Comparison of ENCODE assay signal across 11 mouse cellular contexts in genomic region chr14:75178384-75178793, GRCm38 (mm10). TPM values are rescaled to one million over a fixed set of nuclear protein-coding genes. Genes with fewer than 3 reads are reported as not detected.
DNase-seq lines count a peak whose midpoint lies in the region; ATAC-seq lines count a peak whose summit lies in the region.
"Had no signal": no experiment of that assay in that cellular context is flagged by ENCODE, and none has a peak within 500 bp of the region (broad histone marks: within the 10 kb centered on the region; RNA-seq: fewer than 3 reads in every experiment).

No protein-coding gene starts in this region.

- 0 out of 2 replicates have a peak, but pooled peaks cover 5% of the 10 kb centered on the region for H3K4me1 ChIP-seq in heart, embryonic 15.5 days (replicated peaks)
- no peaks in the 10 kb centered on the region for H3K4me1 ChIP-seq in kidney, embryonic 14.5 days (ENCODE audit: control insufficient read depth, insufficient read depth, low read length)

- peak overlapping the region; percentile 32; the same call in 1 of the 2 replicates for H3K4me2 ChIP-seq in heart, embryonic 15.5 days
- no peak overlapping the region for H3K4me2 ChIP-seq in kidney, embryonic 14.5 days (replicated peaks; ENCODE audit: low read depth, low read length)

- no peaks in the 10 kb centered on the region for H3K27me3 ChIP-seq in heart, embryonic 15.5 days
- H3K27me3 ChIP-seq in kidney, embryonic 14.5 days (ENCODE audit: control insufficient read depth, insufficient read depth, low read length): no peaks in the 10 kb centered on the region

- no peak for DNase-seq in heart, adult 9 months (ENCODE audit: low spot score in 2 of 2)
- DNase-seq in lung, postnatal 4 days: peak; percentile 39 to 53
- DNase-seq in thymus, postnatal 0 days (ENCODE audit: low spot score): peak; percentile 89
- no peak for DNase-seq in cerebellum, adult 11-12 months
- no peak for DNase-seq in cerebellum, adult 9-10 months
- DNase-seq: cerebellum, postnatal 25 days had no signal

- peak overlapping the region; percentile 24; the same call in 1 of the 2 replicates for H3K27ac ChIP-seq in heart, embryonic 15.5 days
- no peak overlapping the region for H3K27ac ChIP-seq in kidney, embryonic 14.5 days (ENCODE audit: low read depth, low read length)

- WGBS in heart, embryonic 15.5 days: 71% methylated on average over 14 of the region's 14 CpGs
- 85% methylated on average over 14 of the region's 14 CpGs for WGBS in kidney, embryonic 14.5 days

- no peak overlapping the region for H3K9ac ChIP-seq in heart, embryonic 15.5 days
- no peak overlapping the region for H3K9ac ChIP-seq in kidney, embryonic 14.5 days (ENCODE audit: low read depth, low read length)

- H3K9me3 ChIP-seq in heart, embryonic 15.5 days (replicated peaks): no peaks in the 10 kb centered on the region
- no peaks in the 10 kb centered on the region for H3K9me3 ChIP-seq in kidney, embryonic 14.5 days (ENCODE audit: control insufficient read depth, low read length)
- H3K9me3 ChIP-seq: G1E had no signal

- ATAC-seq in heart, embryonic 15.5 days (replicated peaks; ENCODE audit: insufficient number of reproducible peaks, insufficient read depth, low FRiP score, low read depth): no peak
- peak; percentile 58 for ATAC-seq in erythroid progenitor cell, adult 5-6 weeks (replicated peaks; ENCODE audit: low FRiP score, poor library complexity, severe bottlenecking)
- no peak for ATAC-seq in kidney, embryonic 14.5 days (ENCODE audit: low FRiP score, low TSS enrichment)

- peak overlapping the region; percentile 23; the same call in 1 of the 2 replicates for H3K4me3 ChIP-seq in heart, embryonic 15.5 days
- no peak overlapping the region for H3K4me3 ChIP-seq in kidney, embryonic 14.5 days (ENCODE audit: low read length)

- H3K36me3 ChIP-seq in heart, embryonic 15.5 days: no peaks in the 10 kb centered on the region
- no peaks in the 10 kb centered on the region for H3K36me3 ChIP-seq in kidney, embryonic 14.5 days (ENCODE audit: control insufficient read depth, insufficient read depth, low read length)
- H3K36me3 ChIP-seq: G1E had no signal

RNA-seq across cellular contexts. Expression of gene Lcp1, which starts 47.5 kb away (rescaled TPM):
- 20.6 and 42.9 TPM in 2 replicates for polyA plus RNA-seq in heart, embryonic 15.5 days (2015; fragmentation: Nextera tagmentation; extraction: Ambion mirVana)
- total RNA-seq in erythroid progenitor cell, adult 5-6 weeks (2015; ENCODE audit: low replicate concordance): 176 and 202 TPM in 2 replicates
- total RNA-seq in erythroid progenitor cell, adult 5-6 weeks (2017; ENCODE audit: low replicate concordance): 63.5 and 70.4 TPM in 2 replicates
- polyA plus RNA-seq in thymus, postnatal 0 days (2015; fragmentation: Nextera tagmentation; extraction: Ambion mirVana): 177 and 212 TPM in 2 replicates
- polyA plus RNA-seq in kidney, embryonic 14.5 days (2014; fragmentation: Nextera tagmentation; extraction: Ambion mirVana): 11.2 and 22.3 TPM in 2 replicates

RNA-seq across cellular contexts. Expression of gene Lrrc63, which starts 47.7 kb away (rescaled TPM):
- polyA plus RNA-seq in heart, embryonic 15.5 days (2015; fragmentation: Nextera tagmentation; extraction: Ambion mirVana): not detected in 2 replicates
- not detected in 2 replicates for total RNA-seq in erythroid progenitor cell, adult 5-6 weeks (2015; ENCODE audit: low replicate concordance)
- total RNA-seq in erythroid progenitor cell, adult 5-6 weeks (2017; ENCODE audit: low replicate concordance): not detected in 2 replicates
- polyA plus RNA-seq in thymus, postnatal 0 days (2015; fragmentation: Nextera tagmentation; extraction: Ambion mirVana): 0.06 and 0.09 TPM in 2 replicates
- 0.07 TPM in 1 of 2 replicates, not detected in the other for polyA plus RNA-seq in kidney, embryonic 14.5 days (2014; fragmentation: Nextera tagmentation; extraction: Ambion mirVana)
- total RNA-seq: G1E had no signal
- polyA plus RNA-seq: G1E; heart, embryonic 14.5 days had no signal

Comparison
In these comparisons a context has a peak if more than half of its experiments do, and no peak if none do; other contexts are left out.
1. DNase-seq: peak in lung, postnatal 4 days (2 of 2) and thymus, postnatal 0 days (single experiment); none in heart, adult 9 months (0 of 2), cerebellum, adult 11-12 months (single experiment) and cerebellum, adult 9-10 months (single experiment).